Mouse (Mus musculus) embryonic facial prominence, embryonic 14.5 days (tissue): ENCODE results near the gene Ccdc91. TPM values are rescaled to one million over a fixed set of nuclear protein-coding genes. Genes with fewer than 3 reads are reported as not detected.

Source experiments
- ATAC-seq: fragments of 200-750 bp; cut with Nextera tagmentation; 2 replicates; pipeline ENCODE4 v1.8.0; 2017; ENCODE audit warnings: low read depth, moderate number of reproducible peaks, moderate TSS enrichment
- DNase-seq: peaks from one replicate; pipeline ENCODE4 v3.0.0-alpha.2; 2015; ENCODE audit warnings: low spot score
- H3K27ac ChIP-seq: fragments of 300-500 bp; sonication (generic); replicated peaks from 2 replicates; pipeline ENCODE4 v1.5.1; 2014; ENCODE audit warnings: low read depth, mild to moderate bottlenecking, low read length, moderate library complexity
- H3K27me3 ChIP-seq: fragments of 300-500 bp; sonication (generic); replicated peaks from 2 replicates; pipeline ENCODE4 v1.6.1; 2014; ENCODE audit warnings: low read length; ENCODE audit not compliant: control insufficient read depth, insufficient read depth
- H3K36me3 ChIP-seq: fragments of 300-500 bp; sonication (generic); 2 replicates; pipeline ENCODE4 v1.6.1; 2014; ENCODE audit warnings: low read length, mixed read lengths; ENCODE audit not compliant: control insufficient read depth, insufficient read depth
- H3K4me1 ChIP-seq: fragments of 300-500 bp; sonication (generic); 2 replicates; pipeline ENCODE4 v1.6.1; 2014; ENCODE audit warnings: antibody characterized with exemption, low read length; ENCODE audit not compliant: control insufficient read depth, insufficient read depth
- H3K4me2 ChIP-seq: fragments of 300-500 bp; sonication (generic); 2 replicates; pipeline ENCODE4 v1.6.1; 2014; ENCODE audit warnings: low read depth, mild to moderate bottlenecking, low read length, moderate library complexity, mixed read lengths
- H3K4me3 ChIP-seq: fragments of 300-500 bp; sonication (generic); 2 replicates; pipeline ENCODE4 v1.5.1; 2014; ENCODE audit warnings: low read depth, mild to moderate bottlenecking, low read length
- H3K9ac ChIP-seq: fragments of 300-500 bp; sonication (generic); 2 replicates; pipeline ENCODE4 v1.6.1; 2014; ENCODE audit warnings: low read depth, mild to moderate bottlenecking, low read length, moderate library complexity, mixed read lengths
- H3K9me3 ChIP-seq: fragments of 300-500 bp; sonication (generic); 2 replicates; pipeline ENCODE4 v1.6.1; 2016; ENCODE audit warnings: low read length; ENCODE audit not compliant: control insufficient read depth
- WGBS: fragments of 180-500 bp; shearing (Covaris S2); extraction: QIAGEN DNeasy Blood & Tissue Kit; methylation state at CpG from one replicate; pipeline ENCODE4 v1.1.7; 2014; 5-methylcytosine and 5-hydroxymethylcytosine counted together
- polyA plus RNA-seq: library from polyadenylated mRNA; unstranded; fragments of >200 nt; fragmentation: Nextera tagmentation; extraction: Ambion mirVana; gene quantifications from 2 replicates; pipeline ENCODE4 v1.2.1, GENCODE M21; 2014

The Ccdc91 gene
- polyA plus RNA-seq, 1 experiment from 2014 or later, result 24.9 TPM

DNA sequence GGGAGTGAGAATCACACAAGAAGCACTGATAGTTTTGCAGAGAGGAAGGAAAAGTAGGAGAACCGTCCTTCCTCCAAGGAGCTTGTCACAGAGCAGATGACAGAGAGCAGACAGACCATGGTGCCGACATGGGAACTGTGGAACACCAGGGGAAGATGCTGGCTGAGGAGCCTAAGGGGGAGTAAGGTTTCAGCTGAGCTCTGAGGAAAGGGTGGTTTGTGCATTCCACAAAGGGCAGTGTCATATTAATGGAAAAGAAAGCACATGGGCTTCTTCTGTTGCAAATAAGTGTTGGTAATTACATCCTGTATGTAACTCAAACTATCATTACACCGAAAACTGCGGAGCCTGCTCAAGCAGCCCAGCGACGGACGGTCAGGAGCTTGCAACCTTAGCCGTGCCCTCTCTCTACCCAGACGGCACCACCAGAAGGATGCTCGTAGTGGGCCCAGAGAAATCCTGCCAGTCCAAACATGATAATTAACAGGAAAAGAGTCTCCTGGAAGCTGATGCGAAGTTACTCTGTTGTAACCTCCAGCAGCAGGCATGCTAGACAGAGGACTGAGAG is 170.9 kb downstream of the Ccdc91 start:
- Histone ChIP-seq H3K27ac (no peak overlapping the region), H3K27me3 (no peaks in the 10 kb centered on the region), H3K9me3 (no peaks in the 10 kb centered on the region), H3K4me2 (no peak overlapping the region), H3K4me1 (no peaks in the 10 kb centered on the region), H3K9ac (no peak overlapping the region), H3K36me3 (no peaks in the 10 kb centered on the region), H3K4me3 (no peak overlapping the region)
- ATAC-seq, result peak; percentile 55; the same call in 1 of the 2 replicates
- DNase-seq, result peak; percentile 42
- 39% methylated on average over 11 of the region's 11 CpGs for WGBS

DNA sequence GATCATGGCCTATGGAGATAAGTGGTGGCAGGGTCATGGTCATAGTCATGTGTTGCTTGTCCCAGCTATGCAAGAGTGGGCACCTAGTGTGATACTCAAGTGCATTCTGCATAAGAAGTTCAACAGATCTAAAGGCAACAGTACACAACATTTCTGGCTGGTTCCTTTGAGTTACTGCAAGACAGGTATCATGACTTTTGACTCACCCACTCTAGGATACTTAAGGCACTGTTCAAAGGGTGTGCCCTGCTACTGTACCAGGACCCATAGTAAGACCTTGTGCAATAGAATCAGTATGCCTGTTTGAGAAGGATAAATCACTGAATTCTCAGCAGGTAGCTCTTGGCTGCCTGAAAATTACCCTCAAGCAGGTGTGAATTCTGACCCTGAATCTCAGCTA is 182.4 kb downstream of the Ccdc91 start:
- no peak overlapping the region for H3K4me2 ChIP-seq
- H3K27me3 ChIP-seq, result no peaks in the 10 kb centered on the region
- H3K9ac ChIP-seq, result no peak overlapping the region
- H3K4me3 ChIP-seq, result no peak overlapping the region
- H3K27ac ChIP-seq, result no peak overlapping the region
- ATAC-seq, result no peak
- H3K9me3 ChIP-seq, result no peaks in the 10 kb centered on the region
- no peaks in the 10 kb centered on the region for H3K4me1 ChIP-seq
- no peaks in the 10 kb centered on the region for H3K36me3 ChIP-seq
- no peak for DNase-seq

- 68% methylated on average over 1 of the region's 1 CpGs for WGBS
- Histone ChIP-seq H3K9me3 (no peaks in the 10 kb centered on the region), H3K27ac (no peak overlapping the region), H3K36me3 (no peaks in the 10 kb centered on the region), H3K9ac (no peak overlapping the region), H3K4me1 (no peaks in the 10 kb centered on the region), H3K4me2 (no peak overlapping the region), H3K4me3 (no peak overlapping the region), H3K27me3 (no peaks in the 10 kb centered on the region)
- ATAC-seq, result no peak
- no peak for DNase-seq
These were observed 185.1 kb downstream of the Ccdc91 start for GRCm38 (mm10) chr6:147660718-147661117.

DNA sequence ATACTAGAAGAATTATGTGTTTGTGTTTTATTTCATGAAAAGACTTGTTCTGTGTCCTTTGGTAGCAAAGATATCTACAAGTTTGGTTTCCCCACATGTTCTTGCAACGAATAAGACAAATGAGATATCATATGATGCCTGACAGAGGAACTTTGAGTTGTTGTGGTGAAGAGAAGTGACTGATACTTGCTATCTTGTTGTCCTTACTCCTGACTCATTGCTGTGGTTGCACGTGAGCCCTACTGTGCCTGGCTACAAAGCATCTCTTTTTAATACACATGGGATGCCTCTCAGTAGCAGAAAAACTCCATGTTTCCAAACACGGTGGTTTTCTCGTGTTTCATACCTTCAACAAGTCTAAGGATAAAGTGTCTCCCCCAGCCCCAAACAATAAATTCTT is 186.2 kb downstream of the Ccdc91 start:
- DNase-seq (no peak), ATAC-seq (no peak)
- Histone ChIP-seq H3K4me3 (no peak overlapping the region), H3K9ac (no peak overlapping the region), H3K4me2 (no peak overlapping the region), H3K4me1 (no peaks in the 10 kb centered on the region), H3K27ac (no peak overlapping the region), H3K36me3 (no peaks in the 10 kb centered on the region), H3K9me3 (no peaks in the 10 kb centered on the region), H3K27me3 (no peaks in the 10 kb centered on the region)
- 40% methylated on average over 4 of the region's 4 CpGs for WGBS

DNA sequence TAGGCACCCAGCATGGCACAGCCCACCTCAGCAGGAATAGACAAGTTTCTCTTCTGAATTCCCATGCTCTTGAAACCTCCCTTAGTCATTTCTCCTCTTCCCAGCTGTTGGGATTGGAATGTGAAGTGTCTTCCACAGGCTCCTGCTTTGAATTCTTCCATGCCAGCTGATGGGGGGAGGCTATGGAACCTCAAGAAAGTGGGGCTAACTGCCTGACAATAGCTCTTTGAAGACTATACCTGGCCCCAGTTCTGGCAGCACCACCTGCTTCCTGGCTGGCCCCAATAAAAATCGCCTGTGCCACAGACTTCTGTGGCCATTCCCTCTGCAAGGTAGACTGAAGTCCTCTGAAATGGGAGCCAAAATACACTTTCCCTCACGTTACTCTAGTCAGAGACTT is 187.0 kb downstream of the Ccdc91 start:
- H3K4me1 ChIP-seq, result no peaks in the 10 kb centered on the region
- no peak overlapping the region for H3K4me3 ChIP-seq
- no peak overlapping the region for H3K9ac ChIP-seq
- no peaks in the 10 kb centered on the region for H3K27me3 ChIP-seq
- DNase-seq (no peak), ATAC-seq (no peak)
- no peak overlapping the region for H3K4me2 ChIP-seq
- no peaks in the 10 kb centered on the region for H3K36me3 ChIP-seq
- WGBS, result 87% methylated on average over 2 of the region's 2 CpGs
- no peak overlapping the region for H3K27ac ChIP-seq
- no peaks in the 10 kb centered on the region for H3K9me3 ChIP-seq

DNA sequence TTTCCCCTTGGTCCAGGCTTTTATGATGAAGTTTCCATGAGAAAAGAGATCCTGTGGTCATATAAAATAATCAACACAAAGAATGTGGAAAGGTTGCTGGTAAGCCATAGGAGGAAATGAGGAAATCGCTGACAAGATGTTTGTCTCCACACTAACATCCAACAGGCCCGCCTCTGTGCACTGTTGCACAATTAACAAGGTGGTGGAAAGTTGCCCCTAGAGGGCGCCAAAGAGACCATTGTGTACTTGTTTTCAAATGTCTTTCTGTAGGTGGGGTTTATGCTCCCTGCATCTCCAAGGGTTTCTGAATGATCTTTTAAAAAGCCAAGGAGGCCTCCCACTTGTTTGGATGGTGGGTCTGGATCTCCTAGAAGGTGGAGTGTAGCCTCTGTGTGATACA is 188.7 kb downstream of the Ccdc91 start:
- 50% methylated on average over 3 of the region's 3 CpGs for WGBS
- peak; percentile 60 for DNase-seq

GRCm38 (mm10) chr6:147671366-147671765 is 195.7 kb downstream of the Ccdc91 start:
- Histone ChIP-seq H3K9ac (no peak overlapping the region), H3K9me3 (no peaks in the 10 kb centered on the region), H3K27ac (no peak overlapping the region), H3K27me3 (no peaks in the 10 kb centered on the region), H3K4me3 (no peak overlapping the region), H3K4me2 (no peak overlapping the region), H3K4me1 (no peaks in the 10 kb centered on the region), H3K36me3 (no peaks in the 10 kb centered on the region)
- ATAC-seq, result no peak
- WGBS, result 69% methylated on average over 1 of the region's 1 CpGs
- no peak for DNase-seq

More for the DNA sequence above, 188.7 kb downstream of the Ccdc91 start:
- no peak for ATAC-seq
- H3K27me3 ChIP-seq, result no peaks in the 10 kb centered on the region
- H3K9me3 ChIP-seq, result no peaks in the 10 kb centered on the region
- no peak overlapping the region for H3K27ac ChIP-seq
- H3K4me3 ChIP-seq, result no peak overlapping the region
- H3K4me2 ChIP-seq, result no peak overlapping the region
- no peaks in the 10 kb centered on the region for H3K36me3 ChIP-seq
- no peak overlapping the region for H3K9ac ChIP-seq
- H3K4me1 ChIP-seq, result no peaks in the 10 kb centered on the region

DNA sequence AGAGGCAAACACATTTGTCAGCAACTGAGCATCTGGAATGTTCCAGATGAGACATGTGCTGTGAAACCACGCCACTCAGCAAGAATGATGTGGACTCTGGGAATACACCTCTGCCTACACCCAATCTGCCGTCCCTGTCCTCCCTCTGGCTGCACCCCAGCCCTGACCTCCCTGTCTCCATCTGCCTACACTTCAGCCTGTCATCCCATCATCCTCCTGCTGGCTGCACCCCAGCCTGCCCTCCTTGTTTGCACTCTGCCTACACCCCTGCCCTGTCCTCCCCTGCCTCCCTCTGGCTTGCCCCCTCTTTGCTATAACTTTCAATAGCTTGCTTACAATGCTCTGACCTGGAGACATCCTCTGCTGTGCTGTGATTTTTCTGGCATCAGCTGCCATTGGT is 196.9 kb downstream of the Ccdc91 start:
- no peak overlapping the region for H3K4me3 ChIP-seq
- no peaks in the 10 kb centered on the region for H3K4me1 ChIP-seq
- ATAC-seq (no peak), DNase-seq (no peak)
- WGBS, result 86% methylated on average over 2 of the region's 2 CpGs
- H3K36me3 ChIP-seq, result no peaks in the 10 kb centered on the region
- no peaks in the 10 kb centered on the region for H3K9me3 ChIP-seq
- no peaks in the 10 kb centered on the region for H3K27me3 ChIP-seq
- H3K9ac ChIP-seq, result no peak overlapping the region
- no peak overlapping the region for H3K27ac ChIP-seq
- H3K4me2 ChIP-seq, result no peak overlapping the region

DNA sequence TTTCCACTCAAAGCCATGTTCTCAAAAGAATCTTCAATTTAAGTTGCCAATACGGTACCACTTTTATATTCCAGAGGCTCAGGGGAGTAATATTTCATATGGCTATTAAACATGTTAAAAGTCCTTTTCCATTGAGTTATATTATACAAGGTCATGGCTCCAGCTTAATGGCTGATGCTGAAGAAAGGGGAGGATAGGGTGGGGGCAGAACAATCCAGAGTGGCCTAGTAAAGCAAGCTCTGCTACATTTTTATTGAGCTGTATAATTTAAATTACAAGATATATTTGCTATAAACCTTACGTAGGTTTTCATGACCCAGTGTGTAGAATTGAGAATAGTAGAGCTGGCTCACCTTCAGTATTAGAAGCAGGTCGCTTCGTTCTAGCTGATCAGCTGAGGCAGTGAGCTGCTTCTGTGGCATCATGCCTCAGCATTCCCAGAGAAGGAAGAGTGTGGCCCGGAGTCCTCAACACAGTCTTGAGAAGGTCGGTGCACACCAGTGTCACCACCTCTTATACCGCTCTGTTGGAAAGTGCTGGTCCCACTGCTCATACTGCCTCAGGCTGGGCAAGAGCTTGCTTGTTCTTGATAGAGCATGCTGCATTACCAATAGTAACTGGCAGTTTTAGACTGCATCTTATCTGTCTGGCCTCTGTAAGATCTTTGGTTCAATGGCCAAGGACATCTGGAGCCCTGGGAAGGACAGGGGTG is 199.6 kb downstream of the Ccdc91 start:
- no peak overlapping the region for H3K4me3 ChIP-seq
- ATAC-seq (no peak), DNase-seq (no peak)
- 79% methylated on average over 7 of the region's 7 CpGs for WGBS
- H3K9me3 ChIP-seq, result no peaks in the 10 kb centered on the region
- H3K36me3 ChIP-seq, result no peaks in the 10 kb centered on the region
- no peak overlapping the region for H3K9ac ChIP-seq
- H3K4me2 ChIP-seq, result no peak overlapping the region
- H3K4me1 ChIP-seq, result no peaks in the 10 kb centered on the region
- no peaks in the 10 kb centered on the region for H3K27me3 ChIP-seq
- H3K27ac ChIP-seq, result no peak overlapping the region
